Mouse (Mus musculus) testis, adult 2 months (tissue): ENCODE results near the gene Ltbp4.

Source experiments
- CTCF ChIP-seq: fragments of 200-500 bp; IDR thresholded peaks from 2 replicates; pipeline ENCODE4 v1.5.1; 2012; ENCODE audit warnings: low read depth, mild to moderate bottlenecking, inconsistent platforms, low read length, moderate library complexity; ENCODE audit not compliant: control insufficient read depth, insufficient read depth, insufficient replicate concordance
- POLR2A ChIP-seq: fragments of 200-500 bp; IDR thresholded peaks from 2 replicates; pipeline ENCODE4 v1.6.1; 2012; ENCODE audit warnings: low read depth, mild to moderate bottlenecking, inconsistent platforms, low read length, moderate library complexity; ENCODE audit not compliant: control insufficient read depth

DNA sequence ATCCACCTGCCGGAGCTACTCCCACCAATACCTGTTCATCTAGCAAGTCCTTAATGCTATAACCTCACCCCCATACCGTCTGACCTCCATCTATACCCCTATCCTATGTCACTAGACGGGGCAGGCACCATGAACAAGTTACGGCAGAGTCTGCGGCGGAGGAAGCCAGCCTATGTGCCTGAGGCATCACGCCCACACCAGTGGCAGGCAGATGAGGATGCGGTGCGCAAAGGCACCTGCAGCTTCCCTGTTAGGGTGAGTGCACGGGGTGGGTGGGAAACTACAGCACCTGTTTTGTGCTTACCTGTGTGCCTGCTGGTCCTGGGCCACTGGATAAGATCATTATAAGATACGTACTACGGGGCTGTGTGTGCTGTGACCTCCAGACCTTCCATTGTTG, 72.7 kb downstream of the Ltbp4 start:
- TF ChIP-seq CTCF, result no peak
- TF ChIP-seq POLR2A, result no peak
